Mouse (Mus musculus) midbrain, postnatal 0 days (tissue): ENCODE data around the gene Plekhm1. TPM values are rescaled to one million over a fixed set of nuclear protein-coding genes. Genes with fewer than 3 reads are reported as not detected.
A peak's percentile ranks its signal among the peaks of the same experiment; 100 is the strongest.
"Not testable (repeated sequence)": the region's sequence is repeated elsewhere in the genome, so short reads cannot be mapped to it uniquely, and the experiment has no call there.

Source experiments
- ATAC-seq: fragments of 200-750 bp; cut with Nextera tagmentation; 2 replicates; pipeline ENCODE4 v1.8.0; 2017; ENCODE audit warnings: moderate number of reproducible peaks, mild to moderate bottlenecking, moderate TSS enrichment, moderate library complexity; ENCODE audit not compliant: low FRiP score
- DNase-seq: peaks from one replicate; pipeline ENCODE4 v3.0.0-alpha.2; 2015; ENCODE audit warnings: low spot score
- H3K27ac ChIP-seq: fragments of 300-500 bp; sonication (generic); 2 replicates; pipeline ENCODE4 v1.5.1; 2014; ENCODE audit warnings: low read depth, mild to moderate bottlenecking, low read length, mixed read lengths
- H3K27me3 ChIP-seq: fragments of 300-500 bp; sonication (generic); 2 replicates; pipeline ENCODE4 v1.6.1; 2014; ENCODE audit warnings: low read length, control low read depth, mixed read lengths; ENCODE audit not compliant: insufficient read depth
- H3K36me3 ChIP-seq: fragments of 300-500 bp; sonication (generic); 2 replicates; pipeline ENCODE4 v1.6.1; 2014; ENCODE audit warnings: low read length, control low read depth, mixed read lengths; ENCODE audit not compliant: insufficient read depth
- H3K4me1 ChIP-seq: fragments of 300-500 bp; sonication (generic); 2 replicates; pipeline ENCODE4 v1.6.1; 2014; ENCODE audit warnings: mild to moderate bottlenecking, control low read depth, antibody characterized with exemption, low read length, mixed read lengths; ENCODE audit not compliant: insufficient read depth
- H3K4me2 ChIP-seq: fragments of 300-500 bp; sonication (generic); 2 replicates; pipeline ENCODE4 v1.6.1; 2014; ENCODE audit warnings: low read depth, mild to moderate bottlenecking, low read length, mixed read lengths; ENCODE audit not compliant: poor library complexity, severe bottlenecking
- H3K4me3 ChIP-seq: fragments of 300-500 bp; sonication (generic); 2 replicates; pipeline ENCODE4 v1.5.1; 2014; ENCODE audit warnings: low read depth, mild to moderate bottlenecking, low read length, moderate library complexity
- H3K9ac ChIP-seq: fragments of 300-500 bp; sonication (generic); replicated peaks from 2 replicates; pipeline ENCODE4 v1.6.1; 2014; ENCODE audit warnings: mild to moderate bottlenecking, low read length, moderate library complexity, mixed read lengths; ENCODE audit not compliant: poor library complexity, severe bottlenecking
- H3K9me3 ChIP-seq: fragments of 300-500 bp; sonication (generic); 2 replicates; pipeline ENCODE4 v1.6.1; 2016; ENCODE audit warnings: low read length, control low read depth
- CTCF ChIP-seq: IDR thresholded peaks from 2 replicates; pipeline ENCODE4 v1.5.1; 2016; ENCODE audit warnings: antibody characterized with exemption, mild to moderate bottlenecking
- WGBS: fragments of 180-500 bp; shearing (Covaris S2); extraction: QIAGEN DNeasy Blood & Tissue Kit; methylation state at CpG from one replicate; pipeline ENCODE4 v1.1.7; 2014; 5-methylcytosine and 5-hydroxymethylcytosine counted together
- polyA plus RNA-seq: library from polyadenylated mRNA; unstranded; fragments of >200 nt; fragmentation: Nextera tagmentation; extraction: Ambion mirVana; gene quantifications from 2 replicates; pipeline ENCODE4 v1.2.1, GENCODE M21; 2015
- total RNA-seq: library from RNA; depleted of rRNA; stranded (reverse); fragments of >200 nt; gene quantifications from 2 replicates; pipeline ENCODE4 v1.2.3, GENCODE M21; 2014

Gene Plekhm1
- total and polyA plus RNA-seq, 2 experiments from 2014 or later: 6.0 to 7.8 TPM

DNA sequence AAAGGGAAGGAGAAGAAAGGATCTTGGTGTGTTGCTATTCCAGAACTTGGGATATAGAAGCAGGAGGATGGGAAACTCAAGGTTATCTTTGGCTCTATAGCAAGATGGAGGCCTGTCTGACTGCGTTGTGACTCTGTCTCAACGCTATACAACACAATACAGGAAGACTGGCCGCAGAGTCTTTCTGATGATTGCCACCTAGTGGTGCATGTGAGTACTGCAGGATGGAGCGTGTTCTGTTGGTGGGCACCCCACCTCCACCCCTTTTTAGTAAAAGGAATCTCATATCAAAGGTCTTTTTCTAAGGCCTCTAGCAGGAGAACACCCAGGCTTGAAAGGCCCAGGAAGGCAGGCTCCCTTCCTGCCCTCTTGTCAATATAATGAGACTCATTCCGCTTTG is 85.5 kb downstream of the Plekhm1 start:
- Histone ChIP-seq H3K4me3 (no peak overlapping the region), H3K27ac (no peak overlapping the region), H3K4me2 (no peak overlapping the region), H3K9ac (no peak overlapping the region), H3K27me3 (no peaks in the 10 kb centered on the region), H3K36me3 (no peaks in the 10 kb centered on the region), H3K9me3 (no peaks in the 10 kb centered on the region), H3K4me1 (no peaks in the 10 kb centered on the region)
- DNase-seq: peak; percentile 87
- TF ChIP-seq CTCF: peak; percentile 97
- no peak for ATAC-seq
- 10% methylated on average over 5 of the region's 5 CpGs for WGBS

DNA sequence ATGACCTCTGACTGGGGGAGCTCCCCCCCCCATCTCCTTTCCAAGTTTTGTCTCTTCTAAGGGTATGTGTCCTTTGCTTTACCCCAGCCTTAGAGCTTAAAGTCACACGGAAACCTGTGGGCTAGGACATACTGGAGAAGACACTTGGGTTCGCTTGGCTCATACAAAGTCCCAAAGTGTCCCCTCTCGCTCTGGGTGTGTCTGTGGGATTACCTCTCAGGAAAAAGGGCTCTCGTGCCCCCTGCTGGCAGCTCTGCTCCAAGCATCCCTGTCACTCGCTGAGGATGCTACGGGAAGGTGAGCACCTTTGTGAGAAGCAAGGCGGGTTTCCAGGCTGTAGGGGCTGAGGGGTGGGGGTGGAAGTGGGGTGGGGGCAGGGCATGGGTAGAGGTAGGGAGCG is 87.3 kb downstream of the Plekhm1 start:
- no peak overlapping the region for H3K27ac ChIP-seq
- no peak overlapping the region for H3K9ac ChIP-seq
- no peaks in the 10 kb centered on the region for H3K9me3 ChIP-seq
- no peaks in the 10 kb centered on the region for H3K36me3 ChIP-seq
- WGBS: 14% methylated on average over 8 of the region's 8 CpGs
- ATAC-seq (no peak; the same call in 1 of the 2 replicates), DNase-seq (peak; percentile 87)
- TF ChIP-seq CTCF: peak; percentile 85
- H3K4me1 ChIP-seq: no peaks in the 10 kb centered on the region
- H3K4me2 ChIP-seq: no peak overlapping the region
- H3K4me3 ChIP-seq: no peak overlapping the region
- no peaks in the 10 kb centered on the region for H3K27me3 ChIP-seq

DNA sequence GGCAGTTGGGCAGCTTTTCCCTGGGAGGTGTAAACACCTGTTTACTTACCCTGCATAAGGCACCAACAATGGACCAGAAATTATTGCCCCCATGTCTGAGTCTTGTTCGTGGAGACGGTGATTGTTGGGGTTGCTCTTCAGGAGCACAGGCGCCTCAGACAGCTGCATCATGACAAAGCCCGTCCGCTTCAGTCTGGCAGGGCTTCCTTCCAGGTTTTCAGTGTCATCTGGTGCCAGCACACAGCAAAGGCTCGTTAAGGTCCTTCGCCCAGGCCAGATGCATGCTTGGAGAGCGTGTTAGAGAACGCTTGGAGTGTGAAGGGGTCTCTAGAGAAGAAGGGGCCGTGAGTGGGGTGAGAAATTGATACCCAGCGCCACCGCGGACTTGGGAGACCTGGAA is 87.8 kb downstream of the Plekhm1 start:
- TF ChIP-seq CTCF: no peak
- H3K9ac ChIP-seq: no peak overlapping the region
- peak; percentile 44 for DNase-seq

DNA sequence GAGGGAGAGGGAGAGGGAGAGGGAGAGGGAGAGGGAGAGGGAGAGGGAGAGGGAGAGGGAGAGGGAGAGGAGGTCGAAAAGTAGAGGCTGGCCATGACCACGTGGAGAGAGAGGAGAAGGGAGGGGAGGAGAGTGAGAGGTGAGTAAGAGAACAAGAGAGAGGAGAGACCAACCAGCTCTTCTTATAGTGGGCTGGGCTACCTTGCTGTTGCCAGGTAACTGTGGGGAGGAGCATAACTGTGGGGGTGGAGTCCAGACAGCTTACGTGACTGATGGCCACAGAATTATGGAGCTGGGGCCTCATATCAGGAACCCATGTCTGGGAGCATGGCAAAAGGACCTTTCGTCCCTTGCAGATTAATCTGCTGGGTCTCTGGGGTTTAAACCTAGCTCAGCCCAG is 89.7 kb downstream of the Plekhm1 start:
- not testable (repeated sequence) for H3K27ac ChIP-seq, H3K4me2 ChIP-seq, H3K9ac ChIP-seq, H3K9me3 ChIP-seq, H3K4me3 ChIP-seq, ATAC-seq, H3K27me3 ChIP-seq, DNase-seq, H3K4me1 ChIP-seq, H3K36me3 ChIP-seq
- 36% methylated on average over 4 of the region's 4 CpGs for WGBS

More for the DNA sequence above, 87.8 kb downstream of the Plekhm1 start:
- Histone ChIP-seq H3K9me3 (no peaks in the 10 kb centered on the region), H3K27me3 (no peaks in the 10 kb centered on the region), H3K36me3 (no peaks in the 10 kb centered on the region), H3K4me1 (no peaks in the 10 kb centered on the region), H3K4me2 (no peak overlapping the region), H3K27ac (no peak overlapping the region), H3K4me3 (no peak overlapping the region)
- ATAC-seq: no peak
- 58% methylated on average over 13 of the region's 13 CpGs for WGBS

DNA sequence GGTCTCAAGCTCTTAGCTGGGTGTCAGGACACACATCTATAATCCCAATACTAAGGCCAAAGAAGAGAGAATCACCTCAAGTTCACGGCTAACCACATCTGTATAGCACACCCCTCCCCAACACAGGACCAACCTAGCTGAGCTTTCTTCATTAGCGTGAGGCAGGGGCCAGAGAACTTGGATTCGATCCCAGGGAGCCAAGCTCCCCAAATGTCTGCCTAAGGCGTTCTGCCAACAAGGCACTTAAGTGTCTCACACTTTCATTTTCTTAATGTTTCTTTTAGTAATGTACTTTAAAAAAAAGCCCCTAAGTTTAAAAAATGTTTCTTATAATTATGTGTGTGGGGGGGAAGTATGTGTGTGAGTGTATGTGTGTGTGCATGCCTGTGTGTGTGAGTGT is 91.8 kb downstream of the Plekhm1 start:
- H3K36me3 ChIP-seq: no peaks in the 10 kb centered on the region
- H3K4me1 ChIP-seq: no peaks in the 10 kb centered on the region
- WGBS: 68% methylated on average over 4 of the region's 4 CpGs
- no peak overlapping the region for H3K27ac ChIP-seq
- no peaks in the 10 kb centered on the region for H3K9me3 ChIP-seq
- DNase-seq (no peak), ATAC-seq (no peak)
- H3K4me3 ChIP-seq: no peak overlapping the region
- TF ChIP-seq CTCF: no peak
- H3K27me3 ChIP-seq: no peaks in the 10 kb centered on the region
- H3K4me2 ChIP-seq: no peak overlapping the region
- H3K9ac ChIP-seq: no peak overlapping the region

DNA sequence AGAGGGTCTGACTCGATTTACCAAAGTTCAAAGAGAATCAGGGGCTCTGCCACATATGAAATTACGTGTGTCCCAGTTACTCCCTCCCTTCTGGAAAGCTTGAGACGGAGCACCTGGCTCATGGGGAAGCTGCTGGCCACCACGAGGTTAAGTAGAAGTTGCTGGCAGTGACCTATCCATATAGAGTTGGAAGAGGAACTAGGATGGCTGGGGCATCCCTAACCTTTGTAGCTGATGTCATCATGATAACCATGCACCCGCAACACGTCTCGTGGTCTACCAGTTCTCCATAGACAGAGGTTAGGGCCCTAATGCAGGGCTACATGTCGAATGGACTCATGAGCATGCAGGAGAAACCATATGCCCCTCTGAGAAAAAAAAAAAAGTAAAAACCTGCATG is 92.3 kb downstream of the Plekhm1 start:
- no peak for ATAC-seq
- Histone ChIP-seq H3K27ac (no peak overlapping the region), H3K9ac (no peak overlapping the region), H3K4me1 (no peaks in the 10 kb centered on the region), H3K36me3 (no peaks in the 10 kb centered on the region), H3K4me2 (no peak overlapping the region), H3K9me3 (no peaks in the 10 kb centered on the region), H3K27me3 (no peaks in the 10 kb centered on the region), H3K4me3 (no peak overlapping the region)
- DNase-seq: no peak
- WGBS: 89% methylated on average over 8 of the region's 8 CpGs
- TF ChIP-seq CTCF: no peak
